Mouse (Mus musculus) forebrain, embryonic 13.5 days (tissue): ENCODE measurements around the gene Sema4c. TPM values are rescaled to one million over a fixed set of nuclear protein-coding genes. Genes with fewer than 3 reads are reported as not detected.
A peak's percentile ranks its signal among the peaks of the same experiment; 100 is the strongest.

Experiments
- ATAC-seq: fragments of 200-750 bp; cut with Nextera tagmentation; 2 replicates; pipeline ENCODE4 v1.8.0; 2017
- H3K27ac ChIP-seq: fragments of 300-500 bp; sonication (generic); 2 replicates; pipeline ENCODE4 v1.5.1; 2015; ENCODE audit warnings: inconsistent platforms, mild to moderate bottlenecking, moderate library complexity
- H3K27me3 ChIP-seq: fragments of 300-500 bp; sonication (generic); 2 replicates; pipeline ENCODE4 v1.6.1; 2015; ENCODE audit warnings: mild to moderate bottlenecking, inconsistent platforms
- H3K36me3 ChIP-seq: fragments of 300-500 bp; sonication (generic); 2 replicates; pipeline ENCODE4 v1.6.1; 2015; ENCODE audit warnings: mild to moderate bottlenecking, inconsistent platforms; ENCODE audit not compliant: poor library complexity, severe bottlenecking
- H3K4me1 ChIP-seq: fragments of 300-500 bp; sonication (generic); 2 replicates; pipeline ENCODE4 v1.6.1; 2015; ENCODE audit warnings: inconsistent platforms
- H3K4me2 ChIP-seq: fragments of 300-500 bp; sonication (generic); 2 replicates; pipeline ENCODE4 v1.6.1; 2015; ENCODE audit warnings: inconsistent platforms, mild to moderate bottlenecking, moderate library complexity
- H3K4me3 ChIP-seq: fragments of 300-500 bp; sonication (generic); 2 replicates; pipeline ENCODE4 v1.5.1; 2015; ENCODE audit warnings: mild to moderate bottlenecking, inconsistent platforms
- H3K9ac ChIP-seq: fragments of 300-500 bp; sonication (generic); 2 replicates; pipeline ENCODE4 v1.6.1; 2015; ENCODE audit warnings: mild to moderate bottlenecking, inconsistent platforms
- H3K9me3 ChIP-seq: fragments of 300-500 bp; sonication (generic); replicated peaks from 2 replicates; pipeline ENCODE4 v1.6.1; 2016; ENCODE audit warnings: inconsistent platforms
- WGBS: fragments of 180-500 bp; shearing (Covaris S2); methylation state at CpG from one replicate; pipeline ENCODE4 v1.1.7; 2015; 5-methylcytosine and 5-hydroxymethylcytosine counted together
- polyA plus RNA-seq: library from polyadenylated mRNA; unstranded; fragments of >200 nt; fragmentation: Nextera tagmentation; extraction: Ambion mirVana; gene quantifications from 2 replicates; pipeline ENCODE4 v1.2.1, GENCODE M21; 2015

Gene Sema4c
- polyA plus RNA-seq, 1 experiment from 2014 or later = 27.3 TPM

GRCm38 (mm10) chr1:36589486-36589885 lies 31.3 kb upstream of the Sema4c start:
- H3K4me2 ChIP-seq = no peak overlapping the region
- no peak for ATAC-seq
- H3K27me3 ChIP-seq = peaks cover 54% of the 10 kb centered on the region
- H3K4me1 ChIP-seq = no peaks in the 10 kb centered on the region
- no peaks in the 10 kb centered on the region for H3K36me3 ChIP-seq
- H3K27ac ChIP-seq = no peak overlapping the region
- 51% methylated on average over 6 of the region's 6 CpGs for WGBS
- no peak overlapping the region for H3K9ac ChIP-seq
- H3K4me3 ChIP-seq = no peak overlapping the region
- no peaks in the 10 kb centered on the region for H3K9me3 ChIP-seq

- Histone ChIP-seq H3K4me2 (no peak overlapping the region), H3K9ac (no peak overlapping the region), H3K36me3 (no peaks in the 10 kb centered on the region), H3K4me1 (no peaks in the 10 kb centered on the region), H3K9me3 (no peaks in the 10 kb centered on the region), H3K27ac (no peak overlapping the region), H3K4me3 (no peak overlapping the region), H3K27me3 (peaks cover 61% of the 10 kb centered on the region)
- no peak for ATAC-seq
- 69% methylated on average over 13 of the region's 13 CpGs for WGBS
These were observed 30.6 kb upstream of the Sema4c start for GRCm38 (mm10) chr1:36588476-36589450.

GRCm38 (mm10) chr1:36587860-36588259 lies 29.7 kb upstream of the Sema4c start:
- no peak for ATAC-seq
- Histone ChIP-seq H3K9me3 (no peaks in the 10 kb centered on the region), H3K27ac (no peak overlapping the region), H3K4me3 (no peak overlapping the region), H3K9ac (0 out of 2 replicates have a peak overlapping the region, but pooled peaks have one; percentile 43), H3K36me3 (no peaks in the 10 kb centered on the region), H3K4me1 (no peaks in the 10 kb centered on the region), H3K4me2 (no peak overlapping the region), H3K27me3 (peaks cover 70% of the 10 kb centered on the region)
- 86% methylated on average over 6 of the region's 6 CpGs for WGBS

GRCm38 (mm10) chr1:36586288-36586687 lies 28.1 kb upstream of the Sema4c start:
- no peaks in the 10 kb centered on the region for H3K36me3 ChIP-seq
- whole genome bisulfite sequencing = 28% methylated on average over 4 of the region's 4 CpGs
- no peak for ATAC-seq
- H3K27ac ChIP-seq = no peak overlapping the region
- H3K27me3 ChIP-seq = peaks cover 78% of the 10 kb centered on the region
- H3K4me2 ChIP-seq = no peak overlapping the region
- H3K4me1 ChIP-seq = peaks cover 2% of the 10 kb centered on the region
- H3K9ac ChIP-seq = no peak overlapping the region
- H3K9me3 ChIP-seq = no peaks in the 10 kb centered on the region
- no peak overlapping the region for H3K4me3 ChIP-seq

- Histone ChIP-seq H3K4me1 (peaks cover 23% of the 10 kb centered on the region), H3K9me3 (no peaks in the 10 kb centered on the region), H3K27ac (no peak overlapping the region), H3K9ac (no peak overlapping the region), H3K4me2 (no peak overlapping the region), H3K27me3 (peaks cover 78% of the 10 kb centered on the region), H3K36me3 (no peaks in the 10 kb centered on the region), H3K4me3 (no peak overlapping the region)
- ATAC-seq = no peak
- 86% methylated on average over 8 of the region's 8 CpGs for WGBS
These were observed 25.4 kb upstream of the Sema4c start for GRCm38 (mm10) chr1:36583408-36584116.

GRCm38 (mm10) chr1:36582211-36582610 lies 24.1 kb upstream of the Sema4c start:
- 77% methylated on average over 8 of the region's 8 CpGs for WGBS
- no peak for ATAC-seq
- H3K27me3 ChIP-seq = peaks cover 83% of the 10 kb centered on the region

GRCm38 (mm10) chr1:36581260-36581659 lies 23.1 kb upstream of the Sema4c start:
- no peaks in the 10 kb centered on the region for H3K36me3 ChIP-seq
- peak overlapping the region; percentile 87 for H3K27ac ChIP-seq
- peaks cover 80% of the 10 kb centered on the region for H3K27me3 ChIP-seq
- H3K9me3 ChIP-seq = no peaks in the 10 kb centered on the region
- H3K9ac ChIP-seq = no peak overlapping the region
- no peak for ATAC-seq
- 19% methylated on average over 5 of the region's 5 CpGs for WGBS
- no peak overlapping the region for H3K4me3 ChIP-seq
- no peak overlapping the region for H3K4me2 ChIP-seq
- peaks cover 23% of the 10 kb centered on the region for H3K4me1 ChIP-seq

More at GRCm38 (mm10) chr1:36582211-36582610, 24.1 kb upstream of the Sema4c start:
- H3K36me3 ChIP-seq = no peaks in the 10 kb centered on the region
- H3K9ac ChIP-seq = no peak overlapping the region
- H3K4me3 ChIP-seq = no peak overlapping the region
- no peaks in the 10 kb centered on the region for H3K9me3 ChIP-seq
- peaks cover 23% of the 10 kb centered on the region for H3K4me1 ChIP-seq
- H3K4me2 ChIP-seq = no peak overlapping the region
- H3K27ac ChIP-seq = no peak overlapping the region

GRCm38 (mm10) chr1:36580384-36581207 lies 22.4 kb upstream of the Sema4c start:
- Histone ChIP-seq H3K9ac (peak overlapping the region; percentile 22), H3K27ac (peak overlapping the region; percentile 87), H3K9me3 (no peaks in the 10 kb centered on the region), H3K4me1 (peaks cover 23% of the 10 kb centered on the region), H3K4me3 (0 out of 2 replicates have a peak overlapping the region, but pooled peaks have one; percentile 6), H3K27me3 (peaks cover 73% of the 10 kb centered on the region), H3K36me3 (no peaks in the 10 kb centered on the region), H3K4me2 (peak overlapping the region; percentile 49)
- peak; percentile 92 for ATAC-seq
- WGBS = 2% methylated on average over 17 of the region's 17 CpGs

GRCm38 (mm10) chr1:36579974-36580383 lies 21.8 kb upstream of the Sema4c start:
- WGBS = 17% methylated on average over 6 of the region's 6 CpGs
- H3K9ac ChIP-seq = peak overlapping the region; percentile 22
- H3K36me3 ChIP-seq = no peaks in the 10 kb centered on the region
- peak overlapping the region; percentile 49 for H3K4me2 ChIP-seq
- H3K4me3 ChIP-seq = no peak overlapping the region
- H3K4me1 ChIP-seq = peaks cover 23% of the 10 kb centered on the region
- H3K9me3 ChIP-seq = no peaks in the 10 kb centered on the region
- peak; percentile 62 for ATAC-seq
- peak overlapping the region; percentile 87 for H3K27ac ChIP-seq
- peaks cover 67% of the 10 kb centered on the region for H3K27me3 ChIP-seq

- Histone ChIP-seq H3K27me3 (peaks cover 46% of the 10 kb centered on the region), H3K9me3 (no peaks in the 10 kb centered on the region), H3K9ac (no peak overlapping the region), H3K36me3 (no peaks in the 10 kb centered on the region), H3K4me2 (no peak overlapping the region), H3K4me3 (no peak overlapping the region), H3K4me1 (peaks cover 29% of the 10 kb centered on the region), H3K27ac (no peak overlapping the region)
- WGBS = 74% methylated on average over 6 of the region's 6 CpGs
- no peak for ATAC-seq
These were observed 19.0 kb upstream of the Sema4c start for GRCm38 (mm10) chr1:36576991-36577675.

GRCm38 (mm10) chr1:36575347-36575746 lies 17.2 kb upstream of the Sema4c start:
- Histone ChIP-seq H3K4me1 (peaks cover 18% of the 10 kb centered on the region), H3K27me3 (peaks cover 40% of the 10 kb centered on the region), H3K4me3 (no peak overlapping the region), H3K9me3 (no peaks in the 10 kb centered on the region), H3K27ac (no peak overlapping the region), H3K4me2 (no peak overlapping the region), H3K36me3 (no peaks in the 10 kb centered on the region), H3K9ac (no peak overlapping the region)
- no peak for ATAC-seq
- 66% methylated on average over 6 of the region's 6 CpGs for WGBS
